Mouse (Mus musculus): ENCODE data around the gene Zc3h10.
"Not testable (repeated sequence)": the region's sequence is repeated elsewhere in the genome, so short reads cannot be mapped to it uniquely, and the experiment has no call there.

Gene Zc3h10

DNA sequence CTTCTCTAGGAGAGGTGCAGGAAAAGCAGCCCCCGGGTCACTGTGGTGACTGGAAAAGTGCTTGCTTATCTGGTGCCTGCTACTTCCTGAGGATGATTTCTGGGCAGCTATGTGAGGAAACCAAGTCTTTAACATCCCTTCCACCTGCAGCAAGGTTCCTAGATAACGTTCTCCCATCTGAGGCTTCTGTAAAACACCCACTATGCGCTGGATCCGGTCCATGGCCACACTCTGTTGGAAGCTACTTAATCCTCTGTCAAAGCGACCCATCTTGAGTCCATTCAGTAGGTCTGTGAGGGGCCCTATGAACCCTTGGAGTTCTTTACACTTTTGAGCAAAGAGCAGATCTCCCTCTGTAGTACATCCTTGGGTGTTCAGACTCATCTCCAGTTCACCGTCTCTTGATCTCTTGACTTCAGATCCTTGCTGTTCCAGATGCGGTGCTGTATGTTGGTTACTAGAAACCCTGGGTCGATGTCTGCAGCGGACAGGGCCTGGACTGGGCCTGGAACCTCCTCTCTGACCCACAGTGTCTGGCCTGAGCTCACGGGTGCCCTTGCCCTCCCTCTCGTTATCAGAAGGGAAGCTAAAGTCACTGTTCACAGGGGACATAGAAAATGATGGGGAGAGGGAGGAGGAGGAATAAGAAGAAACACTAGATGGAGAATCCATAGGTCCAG, 2.7 kb upstream of the Zc3h10 start:
- not testable (repeated sequence) for DNase-seq (ENCODE audit: low spot score)

DNA sequence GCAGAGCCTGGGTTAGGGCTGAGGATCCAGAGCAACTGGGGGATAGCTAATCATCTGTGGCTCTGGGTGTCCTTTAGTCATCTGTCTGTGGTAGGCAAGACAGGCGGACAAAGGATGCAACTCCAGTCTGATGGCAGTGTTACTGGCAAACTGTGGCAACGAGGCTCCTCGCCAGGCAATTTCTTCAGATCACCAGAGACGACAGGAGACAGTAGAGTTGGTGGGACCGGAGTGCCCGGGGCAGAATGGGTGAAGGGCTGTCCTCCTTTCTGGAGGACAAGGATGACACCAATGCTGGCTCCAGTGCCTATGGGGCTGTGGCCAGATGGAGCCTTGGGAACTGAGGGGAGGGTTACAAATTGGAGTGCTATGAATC, 2.1 kb upstream of the Zc3h10 start:
- peak; percentile 11 for DNase-seq (ENCODE audit: low spot score)

DNA sequence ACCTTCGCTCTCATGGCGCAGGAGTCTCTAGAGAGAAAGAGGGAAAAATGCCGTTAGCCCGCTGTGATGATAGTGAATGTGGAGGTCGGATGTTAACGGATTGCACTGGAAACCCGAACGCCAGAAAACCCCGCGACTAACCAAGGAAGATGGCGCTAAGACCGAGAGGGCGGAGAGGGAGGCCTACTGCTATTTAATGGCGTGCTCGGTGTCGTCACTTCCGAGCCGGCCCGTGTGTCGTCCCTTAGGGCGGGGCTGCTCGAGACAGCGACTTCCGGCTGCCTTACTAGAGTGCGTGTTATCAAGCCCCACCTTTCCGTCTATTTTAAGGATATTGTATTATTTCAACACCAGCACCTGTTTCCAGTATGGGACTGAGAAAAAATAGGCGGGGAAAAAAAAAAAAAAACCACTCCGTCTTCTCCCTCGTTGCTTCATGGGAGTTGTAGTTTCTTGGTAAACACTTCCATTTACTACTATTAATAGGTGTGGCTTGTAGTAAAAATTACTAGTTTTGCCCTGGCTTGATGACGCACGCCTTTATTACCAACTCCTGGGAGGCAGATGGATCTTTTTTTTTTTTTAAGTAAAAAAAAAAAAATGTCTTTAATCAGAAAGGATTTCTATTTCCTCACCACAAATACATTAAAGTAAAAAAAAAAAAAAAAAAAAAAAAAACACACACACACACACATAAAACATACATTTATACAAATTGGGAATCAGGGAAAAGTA, 1.5 kb upstream of the Zc3h10 start, which contains the start of gene Rpl41:
Gene Rpl41, minus strand, starts transcription at position 359 of the 735 bp plus-strand sequence.
- peak; percentile 93 for DNase-seq (ENCODE audit: low spot score)

DNA sequence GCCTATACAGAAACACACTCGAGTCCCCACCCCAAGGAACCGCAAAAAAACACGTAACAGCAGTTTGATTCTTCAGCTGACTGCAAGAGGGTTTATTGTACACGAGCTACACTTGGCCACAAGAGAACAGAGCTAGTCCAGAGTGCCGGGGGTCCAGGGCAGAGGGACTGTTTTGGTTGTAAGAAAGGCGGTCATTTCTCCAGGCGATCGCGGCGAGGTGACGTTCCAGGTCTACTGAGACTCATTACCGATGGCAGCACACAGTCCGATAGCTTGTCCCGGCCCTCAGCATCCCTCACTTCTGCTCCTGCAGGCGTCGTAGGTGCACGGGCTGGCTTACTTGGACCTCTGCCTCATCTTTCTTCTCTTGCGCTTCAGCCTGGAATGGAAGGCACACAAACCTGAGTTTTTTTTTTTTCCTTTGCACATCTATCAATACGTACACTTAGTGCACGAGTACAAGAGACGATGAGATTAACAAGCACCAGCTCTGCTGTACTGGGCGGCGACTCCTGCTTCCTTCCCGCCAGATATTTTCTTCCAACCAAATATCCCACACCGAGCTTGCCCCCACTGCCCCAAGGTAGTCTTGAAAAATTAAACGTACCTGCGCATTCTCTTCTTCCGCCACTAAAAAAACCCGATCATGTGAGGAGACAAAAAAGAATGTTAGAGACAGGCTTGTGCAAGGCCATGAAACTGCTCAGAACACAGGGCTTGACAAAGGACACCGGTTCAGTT, 647 bp upstream of the Zc3h10 start:
- DNase-seq (ENCODE audit: low spot score), result peak; percentile 18

DNA sequence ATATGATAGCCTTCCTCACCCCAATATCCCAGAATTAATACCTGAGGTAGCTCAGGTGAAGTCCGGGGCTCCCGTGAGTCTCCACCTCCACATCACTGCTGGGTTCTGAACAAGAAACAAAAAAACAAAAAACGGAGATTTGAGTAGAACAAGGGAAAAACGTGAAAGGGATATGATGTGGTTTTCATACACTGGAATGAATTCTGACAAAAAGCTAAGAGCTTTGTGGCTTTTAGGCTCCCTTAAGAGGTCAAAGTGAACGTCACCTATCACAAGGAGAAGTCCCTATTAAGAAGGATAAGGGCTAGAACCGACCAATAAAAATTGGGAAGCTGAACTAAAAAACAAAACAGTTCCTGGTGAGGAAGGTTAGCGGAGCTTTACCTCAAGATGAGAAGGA, 787 bp downstream of the Zc3h10 start:
- DNase-seq (ENCODE audit: low spot score), result no peak

DNA sequence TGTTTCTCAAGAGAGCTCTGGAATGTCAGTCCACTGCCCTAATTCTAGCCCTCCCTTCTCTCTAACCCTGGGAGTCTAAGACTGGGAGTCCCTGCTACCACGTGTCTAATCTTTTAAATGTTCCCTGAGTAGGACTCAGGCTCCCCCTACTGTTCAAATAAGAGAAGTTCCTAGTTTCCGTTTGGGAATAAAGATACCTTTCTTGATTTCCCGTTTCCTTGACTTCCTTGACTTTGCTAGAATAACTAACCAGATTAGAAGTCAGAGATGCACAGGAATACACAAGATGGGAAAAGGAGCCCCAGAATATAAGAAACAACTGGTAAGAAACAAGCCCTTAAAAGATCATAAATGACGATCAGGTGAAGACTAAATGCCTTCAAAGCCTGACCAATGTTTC, 1.2 kb downstream of the Zc3h10 start:
- no peak for DNase-seq (ENCODE audit: low spot score)

DNA sequence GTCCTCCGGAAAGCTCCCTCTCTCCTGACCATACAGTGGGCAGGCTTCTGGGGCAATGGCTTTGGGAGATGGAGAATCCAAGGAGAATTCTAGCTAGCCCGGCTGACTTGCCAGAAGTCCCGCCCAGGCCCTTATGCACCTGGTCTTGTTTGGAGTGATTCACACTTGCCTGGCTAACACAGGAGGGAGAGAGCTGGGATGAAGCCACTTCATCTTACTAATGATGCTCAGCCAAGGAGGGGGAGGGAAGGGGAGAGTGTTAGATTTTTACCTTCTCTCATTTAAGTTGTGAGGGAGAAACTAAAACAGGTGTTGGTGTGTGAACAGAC, 2.0 kb downstream of the Zc3h10 start:
- DNase-seq (ENCODE audit: low spot score), result no peak

DNA sequence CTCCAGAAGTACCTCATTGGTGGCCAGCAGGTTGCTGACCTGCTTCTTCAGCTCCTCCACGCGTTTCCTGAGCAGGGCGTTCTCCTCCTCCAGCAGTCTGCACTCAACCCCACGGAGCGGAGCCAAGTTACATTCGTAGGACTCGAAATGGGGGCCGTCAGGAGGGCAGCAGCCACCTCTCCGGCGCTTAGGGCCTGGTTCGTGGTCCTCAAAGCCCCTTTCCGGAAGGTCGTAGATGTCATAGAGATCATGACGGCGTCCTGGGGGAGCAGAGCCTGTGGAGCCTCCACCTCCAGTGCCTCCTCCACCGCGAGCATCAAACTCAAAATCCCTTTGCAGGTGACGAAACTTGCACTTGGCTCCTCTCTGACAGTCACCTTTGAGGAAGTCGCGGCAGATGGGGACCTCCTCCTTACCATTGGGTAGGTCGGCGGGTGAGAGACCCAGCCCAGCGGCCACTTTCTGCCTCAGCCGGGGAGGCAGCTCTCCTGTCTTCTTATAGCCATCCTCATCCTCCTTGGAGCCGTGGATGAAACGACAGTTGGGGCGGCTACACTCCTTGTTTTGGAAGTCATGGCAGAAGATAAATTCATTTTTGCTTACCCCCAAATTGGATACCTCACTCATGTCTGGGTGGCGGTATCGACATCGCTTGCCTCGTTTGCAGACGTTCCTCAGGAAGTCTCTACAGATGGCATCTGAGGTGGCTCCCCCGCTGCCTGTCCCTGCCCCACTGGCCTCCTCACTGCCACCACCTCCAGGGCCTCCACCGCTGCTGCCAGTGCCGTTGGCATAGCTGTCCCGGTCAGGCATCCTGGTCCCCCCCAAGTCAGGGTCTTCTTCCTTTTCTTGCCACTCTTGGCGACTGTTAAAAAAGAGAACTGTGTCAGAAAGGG, 2.7 kb downstream of the Zc3h10 start:
- no peak for DNase-seq (ENCODE audit: low spot score)

DNA sequence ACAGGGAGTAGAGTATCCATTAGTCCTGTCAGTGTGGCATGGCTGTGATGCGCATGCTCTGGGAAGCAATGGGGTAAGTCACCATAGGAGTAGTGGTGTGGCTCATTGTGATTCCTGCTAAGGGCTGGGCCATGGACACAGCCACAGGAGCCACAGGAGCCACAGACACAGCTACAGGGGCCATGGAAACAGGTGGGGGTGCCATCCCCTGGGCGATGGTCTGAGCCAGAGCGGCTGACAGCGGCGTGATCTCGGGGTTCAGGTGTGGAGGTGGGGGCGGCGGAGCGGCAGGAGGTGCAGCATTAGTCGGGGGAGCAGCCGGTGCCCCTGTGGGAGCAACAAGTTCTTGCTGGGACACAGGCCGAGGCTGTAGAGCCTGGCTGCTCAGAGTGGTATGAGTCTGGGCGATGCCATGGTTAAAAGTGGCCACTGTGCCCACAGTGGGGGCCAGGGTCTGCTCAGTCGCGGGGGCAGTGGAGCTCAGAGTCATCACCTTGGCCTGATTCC, 3.4 kb downstream of the Zc3h10 start:
- no peak for DNase-seq (ENCODE audit: low spot score)

DNA sequence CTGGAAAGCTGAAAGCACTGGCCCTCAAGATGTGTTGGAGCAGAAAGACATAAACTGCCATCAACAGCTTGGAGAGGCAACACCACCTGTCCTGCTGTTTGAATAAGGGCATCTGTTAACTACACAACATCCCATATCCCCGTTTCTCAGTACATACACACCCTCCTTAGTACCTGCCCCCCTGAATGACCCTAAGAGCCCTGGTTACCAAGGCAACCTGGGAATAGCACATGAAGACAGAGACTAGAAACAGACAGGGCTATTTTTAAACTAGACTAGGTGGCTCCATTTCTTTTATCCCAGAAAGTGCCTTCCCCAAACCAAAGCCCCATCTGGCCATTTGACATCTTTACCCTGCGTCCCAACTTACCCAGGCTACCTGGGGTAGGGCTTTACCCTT, 4.5 kb downstream of the Zc3h10 start:
- no peak for DNase-seq (ENCODE audit: low spot score)

DNA sequence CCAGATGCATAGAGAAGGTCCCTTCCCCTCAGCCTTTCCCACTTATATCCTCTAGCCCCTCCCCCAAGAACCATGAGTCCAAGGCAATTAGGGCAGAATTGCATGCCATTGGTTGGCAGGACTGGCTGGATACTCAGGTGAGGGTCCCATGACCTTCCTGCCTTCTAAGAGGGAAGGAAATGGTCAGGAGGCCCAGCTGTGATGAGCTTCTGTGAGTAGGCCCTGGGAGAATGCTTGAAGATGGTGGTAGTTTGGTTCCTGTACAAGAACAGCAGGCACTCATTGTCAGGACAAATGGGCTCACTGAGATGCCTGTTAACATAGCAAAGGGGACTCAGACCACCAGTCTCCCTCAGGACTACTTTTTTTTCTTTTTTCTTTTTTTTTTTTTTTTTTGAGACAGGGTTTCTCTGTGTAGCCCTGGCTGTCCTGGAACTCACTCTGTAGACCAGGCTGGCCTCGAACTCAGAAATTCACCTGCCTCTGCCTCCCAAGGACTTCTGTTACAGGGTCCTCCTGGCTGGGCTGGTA, 9.2 kb downstream of the Zc3h10 start:
- no peak for DNase-seq (ENCODE audit: low spot score)

DNA sequence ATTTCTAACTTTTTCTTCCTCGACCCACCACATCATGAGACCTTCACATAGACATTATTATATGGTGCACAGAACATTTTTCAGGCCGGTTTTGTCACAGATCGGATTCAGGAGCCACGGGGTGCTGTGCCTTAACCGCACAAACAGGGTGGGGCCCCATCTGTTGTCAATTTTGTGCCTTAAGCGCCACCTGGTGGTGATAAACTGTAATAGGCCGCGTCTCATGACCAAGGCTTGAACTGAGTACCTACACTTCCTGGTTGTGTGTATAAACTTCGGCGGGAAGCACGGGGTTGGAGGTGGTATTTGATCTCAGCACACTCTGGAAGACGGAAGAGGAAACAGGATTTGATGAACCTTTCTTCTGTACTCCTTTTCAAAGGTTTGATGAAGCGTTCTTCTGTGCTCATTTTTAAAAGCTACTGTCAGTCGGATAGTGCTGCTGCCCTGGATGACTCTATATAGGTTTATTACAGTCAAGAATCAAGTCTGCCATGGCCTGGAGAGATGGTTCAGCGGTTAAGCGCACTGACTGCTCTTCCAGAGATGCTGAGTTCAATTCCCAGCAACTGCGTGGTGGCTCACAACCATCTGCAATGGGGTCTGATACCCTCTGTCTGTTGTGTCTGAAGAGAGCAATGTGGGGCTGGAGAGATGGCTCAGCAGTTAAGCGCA, 11.2 kb downstream of the Zc3h10 start:
- peak; percentile 90 for DNase-seq (ENCODE audit: low spot score)

DNA sequence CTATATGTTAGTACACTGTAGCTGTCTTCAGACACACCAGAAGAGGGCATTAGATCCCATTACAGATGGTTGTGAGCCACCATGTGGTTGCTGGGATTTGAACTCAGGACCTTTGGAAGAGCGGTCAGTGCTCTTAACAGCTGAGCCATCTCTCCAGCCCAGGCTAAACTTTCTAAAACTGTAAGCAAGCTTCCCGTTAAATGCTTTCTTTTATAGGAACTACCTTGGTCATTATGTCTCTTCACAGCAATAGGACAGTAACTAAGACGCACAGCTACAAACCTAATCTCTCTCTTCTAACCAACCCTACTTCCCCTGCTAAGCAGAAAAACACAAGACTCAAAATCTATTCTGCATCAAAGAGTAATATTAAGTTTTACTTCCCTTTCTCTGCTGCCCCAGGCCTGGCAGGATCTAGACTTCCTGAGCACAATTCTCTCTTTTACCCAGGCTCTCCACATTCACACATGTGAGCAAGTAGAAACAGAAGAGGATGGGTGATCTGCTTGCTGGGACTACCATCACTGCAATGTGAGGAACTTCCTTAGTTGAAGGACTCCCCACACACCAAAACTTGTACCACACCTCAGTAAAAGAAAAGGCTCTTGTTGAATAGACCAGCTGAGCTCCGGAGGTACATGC, 11.8 kb downstream of the Zc3h10 start:
- no peak for DNase-seq (ENCODE audit: low spot score)

DNA sequence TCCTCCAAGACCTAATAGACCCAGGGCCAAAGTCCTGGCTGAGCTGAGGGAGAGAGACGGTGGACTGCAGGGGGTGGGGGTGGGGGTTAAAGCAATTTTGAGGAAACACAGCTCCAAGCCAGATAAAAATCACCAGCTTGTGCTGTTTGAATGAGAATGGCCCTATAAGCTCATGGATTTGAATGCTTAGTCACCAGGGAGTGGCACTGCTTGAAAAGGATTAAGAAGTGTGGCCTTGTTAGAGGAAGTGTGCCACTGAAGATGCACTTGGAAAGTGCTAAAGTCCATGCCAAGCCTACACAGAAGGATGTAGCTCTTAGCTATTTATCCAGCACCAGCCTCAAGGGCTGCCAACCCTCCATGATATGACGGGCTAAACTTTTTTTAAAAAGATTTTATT, 12.4 kb downstream of the Zc3h10 start:
- no peak for DNase-seq (ENCODE audit: low spot score)

DNA sequence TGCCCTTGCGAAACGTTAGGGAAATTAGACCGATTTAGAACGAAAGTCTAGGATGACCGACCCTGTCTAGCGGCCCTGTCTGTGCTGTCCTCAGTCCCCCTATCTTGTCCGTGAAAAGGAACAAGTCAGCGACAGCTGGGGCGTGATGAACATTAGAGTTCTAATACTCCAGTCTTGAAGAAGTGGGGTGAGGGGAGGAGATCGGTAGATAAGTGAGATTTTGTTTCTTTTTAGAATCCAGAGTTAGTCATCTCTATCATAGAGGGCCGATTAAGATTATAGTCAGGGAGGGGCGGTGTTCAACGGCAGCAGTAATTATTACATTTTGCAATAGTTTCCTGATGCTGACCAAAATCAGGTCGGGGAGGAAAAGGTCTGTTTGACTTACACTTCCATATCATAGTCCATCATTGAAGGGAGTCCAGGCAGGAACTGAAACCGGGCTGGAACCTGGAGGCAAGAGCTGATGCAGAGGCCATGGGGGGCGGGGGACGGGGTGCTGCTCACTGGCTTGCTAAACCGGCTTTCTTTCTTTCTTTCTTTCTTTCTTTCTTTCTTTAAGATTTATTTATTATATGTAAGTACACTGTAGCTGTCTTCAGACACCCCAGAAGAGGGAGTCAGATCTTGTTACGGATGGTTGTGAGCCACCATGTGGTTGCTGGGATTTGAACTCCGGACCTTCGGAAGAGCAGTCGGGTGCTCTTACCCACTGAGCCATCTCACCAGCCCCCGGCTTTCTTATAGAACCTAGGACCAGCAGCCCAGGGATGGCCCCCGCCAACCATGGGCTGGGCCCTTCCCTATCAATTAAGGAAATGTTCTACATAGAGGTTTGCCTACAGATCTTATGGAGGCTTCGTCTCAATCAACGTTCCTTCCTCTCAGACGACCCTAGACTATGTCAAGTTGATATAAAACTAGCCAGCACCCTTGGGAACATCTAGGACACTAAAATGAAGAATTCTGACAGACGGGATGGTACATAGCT, 20.9 kb downstream of the Zc3h10 start:
- no peak for DNase-seq (ENCODE audit: low spot score)

DNA sequence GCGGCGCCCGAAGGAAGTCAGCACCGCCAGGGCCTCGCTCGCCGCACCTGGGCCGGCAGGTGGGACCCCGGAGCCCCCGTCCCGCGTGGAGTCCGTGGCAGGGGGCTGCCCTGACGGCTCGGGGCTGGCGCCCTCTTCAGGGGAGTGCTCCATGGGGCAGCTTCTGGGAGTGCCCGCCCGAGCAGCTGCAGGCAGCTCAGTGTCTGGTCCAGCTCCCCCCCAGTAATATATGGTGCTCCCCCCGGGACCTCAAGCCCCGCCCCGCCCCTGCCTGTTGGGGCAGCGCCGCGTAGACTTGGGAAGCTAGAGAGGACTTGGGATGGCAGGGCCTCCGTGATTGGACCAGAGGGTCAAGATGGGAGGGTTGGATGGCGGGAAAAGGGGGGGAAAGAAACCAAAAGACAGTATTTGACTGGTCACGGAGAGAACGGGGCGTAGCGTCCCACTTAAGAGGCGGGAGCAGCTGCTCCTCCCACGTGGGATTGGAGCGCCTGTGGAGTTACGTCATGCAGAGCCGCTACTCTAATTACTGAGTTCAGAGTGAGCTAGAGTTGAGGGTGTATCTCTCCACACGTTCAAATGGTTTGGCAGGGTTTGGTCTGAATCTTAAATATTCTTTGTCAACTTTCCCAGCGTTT, 21.8 kb downstream of the Zc3h10 start, which contains the start of gene Esyt1:
Gene Esyt1, minus strand, starts transcription at position 201 of the 638 bp plus-strand sequence.
- DNase-seq (ENCODE audit: low spot score), result peak; percentile 95

DNA sequence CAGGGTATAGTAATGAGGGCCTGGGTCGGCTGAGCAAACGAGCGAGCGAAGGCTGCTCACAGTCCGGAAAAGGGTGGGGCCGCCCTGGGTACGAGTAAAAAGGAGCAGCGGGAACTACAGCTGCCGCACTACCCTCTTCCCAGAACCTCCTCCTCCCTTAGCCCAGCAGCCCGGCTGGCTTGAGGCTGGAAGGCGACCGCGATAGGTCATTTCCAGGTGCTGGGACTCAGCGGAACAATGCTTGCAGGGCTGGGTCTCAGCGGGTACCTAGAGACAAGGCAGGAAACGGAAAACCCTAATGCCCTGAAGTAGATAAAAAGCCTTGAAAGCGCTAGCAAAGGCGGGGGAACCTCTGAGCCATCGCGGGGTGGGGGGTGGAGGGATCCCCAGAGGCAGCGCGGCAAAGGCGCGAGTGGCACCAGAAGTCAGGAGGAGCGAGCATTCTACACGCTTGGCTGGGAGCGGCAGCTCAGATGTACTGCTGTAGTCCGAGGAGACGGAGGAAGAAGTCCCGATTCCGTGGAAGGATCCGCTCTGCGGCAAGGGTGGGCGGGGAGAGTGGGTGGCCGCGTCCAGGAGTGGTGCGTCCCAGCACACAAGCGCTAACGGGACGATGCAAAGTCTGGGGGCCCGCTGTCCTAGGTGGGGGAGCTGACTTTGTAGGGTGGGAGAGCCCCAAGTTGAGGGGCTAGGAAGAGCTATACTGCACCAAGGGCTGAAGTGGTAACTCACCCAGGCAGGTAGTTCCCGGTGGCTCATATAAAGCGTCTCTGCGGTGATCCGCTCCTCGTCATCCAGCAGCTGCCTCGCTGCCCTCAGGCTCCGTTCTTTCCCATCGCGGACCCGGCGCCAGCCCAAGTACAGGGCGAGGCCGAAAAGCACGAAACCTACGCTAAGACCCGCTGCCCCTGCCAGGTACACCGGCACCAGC, 22.6 kb downstream of the Zc3h10 start:
- DNase-seq (ENCODE audit: low spot score), result peak; percentile 53
